Mouse (Mus musculus) cerebellum, postnatal 14 days (tissue): Measurements from ENCODE around the gene Il27.

Experiments used
- DNase-seq, 2 experiments: peaks; one replicate each; pipeline ENCODE4 v3.0.0; 2021; ENCODE audit warnings: mixed read lengths in 2 of 2

Il27 gene

DNA sequence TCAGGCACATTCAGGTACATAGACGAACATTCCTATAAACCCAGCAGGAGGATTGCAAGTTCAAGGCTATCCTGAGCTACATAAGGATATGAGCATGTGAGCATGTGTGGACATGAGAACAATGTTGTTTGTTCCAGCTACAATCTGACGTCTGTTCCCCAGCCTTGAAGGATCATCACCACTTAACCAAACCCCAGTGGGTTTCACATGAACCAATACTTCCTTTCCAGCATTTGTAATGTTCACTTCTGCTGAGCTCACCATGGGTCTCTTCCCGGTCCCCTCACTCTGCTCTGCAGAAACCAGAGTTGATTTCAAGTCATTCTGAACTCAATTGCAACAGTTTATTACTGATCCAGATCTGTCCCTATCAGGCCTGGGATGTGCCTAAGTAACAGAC lies 7.9 kb upstream of the Il27 start:
- no peak for DNase-seq

DNA sequence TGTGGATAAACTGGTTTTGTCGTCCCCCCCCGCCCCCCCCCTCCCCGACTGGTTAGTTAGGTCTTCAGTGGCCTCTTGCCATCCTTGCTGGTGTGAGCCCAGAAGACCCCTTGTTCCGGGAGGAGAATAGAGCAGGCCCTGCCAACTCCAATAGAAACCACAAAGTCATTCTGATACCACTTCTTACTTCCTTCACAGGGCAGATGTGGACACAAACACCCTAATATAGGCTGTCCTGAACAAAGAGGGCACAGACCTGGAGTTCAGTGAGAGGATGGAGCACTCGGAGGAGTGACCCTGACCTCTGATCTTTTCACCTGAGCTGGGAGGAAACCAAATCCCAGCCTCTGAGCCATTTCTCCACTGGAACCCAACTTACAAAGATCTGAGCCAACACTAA lies 7.2 kb upstream of the Il27 start:
- no peak for DNase-seq

DNA sequence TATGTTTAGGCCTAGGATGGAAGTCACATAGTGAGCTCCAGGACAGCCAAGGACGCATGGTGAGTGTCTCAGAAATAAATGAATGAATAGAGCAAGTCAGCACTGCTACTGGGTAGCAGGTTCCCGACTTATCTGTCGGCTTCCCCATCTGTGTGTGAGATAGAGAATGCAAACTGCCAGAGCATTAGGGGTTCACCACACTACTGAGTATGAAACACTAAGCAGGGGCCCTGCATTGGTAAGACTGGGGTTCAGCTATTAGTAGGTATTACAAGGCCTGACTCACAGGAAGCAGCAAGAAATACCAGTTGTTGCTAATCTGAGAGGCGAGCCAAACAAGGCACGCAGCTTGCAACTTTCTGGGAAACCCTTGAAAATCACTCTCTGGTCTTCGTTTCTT lies 4.2 kb upstream of the Il27 start:
- no peak for DNase-seq

DNA sequence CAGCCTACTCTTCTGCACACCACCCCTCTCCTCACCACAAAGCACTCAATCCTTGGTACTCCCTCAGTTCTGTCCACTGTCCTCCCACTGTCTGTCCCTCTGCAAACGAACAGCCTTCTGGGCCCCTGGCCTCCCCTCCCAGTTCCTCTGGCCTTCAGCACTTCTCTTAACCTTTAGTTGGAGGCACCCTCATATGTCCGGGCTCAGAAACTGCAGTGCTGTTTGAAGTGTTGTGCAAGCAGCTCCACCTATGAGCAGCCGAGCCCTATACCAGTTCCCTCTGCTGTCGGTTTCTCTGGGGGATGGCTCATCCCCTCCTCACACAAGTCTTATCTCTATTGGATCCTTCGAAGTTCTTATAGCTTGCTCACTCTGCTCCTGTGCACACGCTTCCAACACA lies 1.7 kb upstream of the Il27 start:
- DNase-seq: no peak

DNA sequence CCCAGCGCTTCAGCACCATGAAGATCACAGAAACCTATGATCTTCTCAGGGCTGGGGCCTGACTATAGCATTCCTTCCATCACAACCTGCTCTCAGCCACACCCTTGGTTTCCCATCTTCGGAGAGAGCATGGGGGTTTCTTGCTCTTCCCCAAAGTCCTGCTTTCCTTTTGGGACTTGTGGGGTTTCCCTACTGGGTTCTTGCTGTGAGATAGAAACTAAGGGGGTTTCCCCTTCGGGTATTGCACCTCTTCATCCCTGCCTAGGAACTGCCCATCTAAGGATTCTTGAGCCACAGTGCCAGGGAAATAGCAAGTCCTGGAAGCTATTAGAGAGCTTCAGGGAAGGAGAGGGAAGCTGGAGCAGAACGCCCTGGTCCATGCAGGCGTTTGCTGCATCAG lies 1.1 kb upstream of the Il27 start:
- no peak for DNase-seq

DNA sequence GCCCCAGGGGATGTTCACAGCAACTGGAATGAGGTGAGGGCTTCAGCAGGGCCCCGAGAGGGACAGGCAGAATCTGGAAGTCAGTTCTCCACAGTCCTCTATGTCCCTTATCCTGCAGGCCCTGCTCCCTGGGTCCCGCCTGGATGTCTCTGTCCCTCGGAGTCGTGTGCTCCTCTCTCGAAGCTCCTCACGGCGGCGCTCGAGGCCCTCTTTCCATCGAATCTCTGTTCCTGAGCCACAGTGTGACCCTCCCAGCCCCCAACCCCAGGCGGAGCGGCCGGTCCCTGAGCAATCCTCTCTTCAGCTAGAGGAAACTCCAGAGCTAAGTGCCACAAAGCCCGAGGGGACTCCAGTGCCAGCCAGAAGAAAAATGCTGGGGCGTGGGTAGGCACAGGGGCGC lies 7.0 kb downstream of the Il27 start:
- DNase-seq: peak; percentile 49 to 77

DNA sequence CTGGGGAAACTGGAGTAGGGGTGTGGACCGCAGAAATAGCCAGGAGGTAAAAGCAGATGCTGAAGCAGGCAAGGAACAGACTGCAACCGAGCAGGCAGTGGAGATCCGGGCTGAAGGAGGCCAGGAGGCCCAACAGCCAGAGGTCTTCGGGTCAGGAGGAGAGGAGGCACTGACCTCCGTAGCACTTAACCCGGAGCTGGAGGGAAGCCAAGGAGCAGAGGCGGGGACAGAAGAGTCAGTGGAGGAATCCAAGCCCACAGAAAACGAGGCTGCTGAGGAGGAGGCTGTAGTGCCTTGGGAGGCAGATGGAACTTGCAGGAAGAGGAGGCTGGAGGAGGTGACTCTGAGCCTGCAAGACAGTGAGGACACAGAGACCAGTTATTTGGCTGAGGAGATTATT lies 7.9 kb downstream of the Il27 start:
- no peak for DNase-seq

DNA sequence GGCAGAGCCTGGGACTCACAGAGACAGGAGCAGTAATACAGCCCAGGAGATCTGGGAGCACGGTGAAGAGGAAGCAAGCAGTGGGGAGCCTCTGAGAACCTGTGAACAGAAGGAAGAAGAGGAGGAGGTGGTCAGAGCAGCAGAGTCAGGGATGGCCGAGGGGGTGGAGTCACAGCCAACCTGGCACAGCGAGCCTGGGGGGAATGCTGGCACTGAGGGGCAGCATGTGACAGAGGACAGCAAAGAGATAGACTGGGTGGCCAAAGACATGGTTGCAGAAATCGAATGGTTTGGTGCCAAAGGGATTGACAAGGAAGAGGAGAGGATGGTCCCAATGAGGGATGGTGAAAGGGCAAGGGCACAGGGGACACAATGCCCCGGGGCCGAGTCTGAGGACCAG lies 9.0 kb downstream of the Il27 start, which contains the start of gene Cln3:
TSS of gene Cln3 (minus strand) at position 101 of the 400 bp plus-strand sequence.
- DNase-seq: no peak

DNA sequence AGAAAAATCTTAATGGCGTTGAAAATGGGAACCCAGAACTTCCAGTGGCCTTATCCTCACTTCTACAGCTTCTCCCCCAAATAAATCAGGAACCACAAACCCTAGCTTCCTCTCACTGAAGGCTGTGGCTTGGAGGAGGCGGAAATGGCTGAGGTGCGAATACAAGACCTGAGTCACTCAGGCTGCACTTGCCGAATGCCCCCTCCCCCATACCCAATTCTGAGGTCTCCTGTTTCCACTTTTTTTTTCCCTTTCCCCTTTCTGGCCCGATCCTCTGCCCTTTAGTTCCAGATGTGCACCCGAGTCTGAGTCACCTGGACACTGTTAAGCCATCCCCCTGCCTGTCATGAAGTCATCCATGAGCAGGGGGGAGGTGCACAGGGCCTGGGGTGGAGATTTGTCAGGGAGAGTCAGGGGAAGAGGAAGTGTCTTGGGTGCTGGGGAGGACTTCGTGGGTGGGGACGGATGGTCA lies 10.2 kb downstream of the Il27 start, which contains the start of gene Apobr:
TSS of gene Apobr (plus strand) at position 437 of the 472 bp plus-strand sequence.
- DNase-seq: no peak

DNA sequence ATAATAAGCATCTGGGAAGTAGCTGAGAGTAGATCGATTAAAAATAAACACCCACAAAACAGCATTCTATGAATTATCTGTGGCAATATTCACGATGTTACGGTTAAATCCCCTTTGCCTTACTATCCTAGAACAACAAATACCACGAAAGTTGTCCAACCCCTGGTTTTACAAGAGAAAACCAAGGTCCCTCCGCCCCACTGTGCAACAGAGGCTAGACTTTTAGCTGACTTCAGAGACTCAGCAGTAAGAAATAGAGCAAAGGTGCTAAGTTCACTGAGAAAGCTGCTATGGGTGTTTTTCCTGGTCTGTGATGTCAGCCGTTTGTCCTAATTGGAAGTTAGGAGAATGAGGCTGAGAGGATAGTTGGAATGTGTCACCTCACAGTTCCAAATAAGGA lies 11.0 kb downstream of the Il27 start:
- DNase-seq: peak in 1 of 2 experiments; percentile 29

DNA sequence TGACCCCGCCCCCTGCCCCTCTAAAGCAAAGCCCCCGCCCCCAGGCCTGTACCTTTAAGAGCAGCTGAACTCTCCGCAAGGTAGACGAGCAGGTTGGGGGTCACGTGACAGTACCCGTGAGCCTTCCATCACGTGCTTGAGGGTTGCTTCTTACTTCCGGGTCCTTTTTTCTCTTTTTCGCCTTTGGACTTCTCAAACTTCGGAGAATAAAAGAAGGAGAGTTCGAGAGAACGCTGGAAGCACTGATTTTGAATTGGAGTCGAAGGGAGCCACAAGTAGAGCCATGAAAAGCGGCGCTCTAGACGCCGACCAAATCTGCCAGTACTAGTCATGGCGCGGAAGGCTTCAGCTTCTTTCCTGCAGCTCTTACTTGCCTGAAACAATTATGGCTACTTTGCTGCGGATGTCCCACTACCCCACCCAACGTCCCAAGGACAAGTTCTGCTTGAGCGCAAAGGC lies 11.5 kb downstream of the Il27 start:
- peak; percentile 91 to 94 for DNase-seq

DNA sequence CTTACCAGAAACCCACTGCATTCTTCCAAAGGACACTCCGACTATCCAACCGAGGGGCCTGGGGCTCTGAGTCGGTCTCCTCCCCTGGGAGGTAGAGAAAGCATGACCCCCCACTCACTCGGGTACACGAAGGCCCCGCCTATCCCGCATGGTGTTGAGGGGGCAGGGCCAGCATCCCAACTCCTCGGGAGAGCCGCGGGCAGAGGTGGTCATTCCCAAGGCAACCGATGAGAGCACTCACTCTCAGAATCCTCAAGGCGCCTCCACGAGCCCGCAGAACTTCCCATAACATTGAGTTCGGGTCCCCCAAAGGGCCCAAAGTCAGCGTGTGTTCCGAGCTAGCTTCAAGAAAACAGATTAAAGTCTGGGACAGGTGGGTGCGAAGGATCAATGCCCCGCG lies 12.0 kb downstream of the Il27 start:
- DNase-seq: peak in 1 of 2 experiments; percentile 52

DNA sequence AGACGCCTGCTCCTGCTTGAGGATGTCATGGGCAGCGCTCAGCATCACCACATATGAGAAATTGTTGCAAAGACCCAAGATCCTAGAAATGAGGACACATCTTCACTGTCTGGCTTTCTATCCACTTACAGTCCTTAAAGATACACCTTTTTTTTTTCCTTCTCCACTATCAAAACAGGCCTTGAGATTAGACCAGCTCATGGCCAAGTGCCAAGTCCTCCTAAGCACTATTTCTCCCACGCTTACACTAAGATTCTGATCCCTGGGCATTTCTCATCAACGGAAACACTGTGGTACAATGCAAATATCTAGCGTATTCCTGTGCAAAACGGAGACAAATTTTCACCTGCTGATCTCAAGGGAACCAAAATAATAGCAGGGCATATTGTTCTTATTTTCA lies 13.1 kb downstream of the Il27 start:
- DNase-seq: no peak

DNA sequence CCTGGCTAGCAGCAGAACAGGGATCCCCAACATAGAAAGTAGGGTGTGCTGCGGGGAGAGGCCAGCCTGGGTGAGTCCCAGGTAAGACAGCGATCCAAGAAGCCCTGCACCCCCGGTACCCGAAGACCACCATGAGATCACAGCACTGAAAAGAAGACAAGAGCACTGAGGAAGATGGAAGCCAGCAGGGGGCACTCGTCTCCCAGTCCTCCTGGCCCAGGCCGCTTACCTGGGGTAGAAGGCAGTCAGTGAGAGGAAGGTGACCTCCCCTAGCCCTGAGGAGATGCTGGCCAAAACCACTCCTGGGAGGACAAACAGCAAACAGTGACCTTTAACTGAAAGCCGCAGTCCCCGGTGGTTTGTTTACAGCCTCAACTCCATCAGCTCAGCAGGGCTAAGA lies 15.6 kb downstream of the Il27 start:
- peak; percentile 51 to 65 for DNase-seq

DNA sequence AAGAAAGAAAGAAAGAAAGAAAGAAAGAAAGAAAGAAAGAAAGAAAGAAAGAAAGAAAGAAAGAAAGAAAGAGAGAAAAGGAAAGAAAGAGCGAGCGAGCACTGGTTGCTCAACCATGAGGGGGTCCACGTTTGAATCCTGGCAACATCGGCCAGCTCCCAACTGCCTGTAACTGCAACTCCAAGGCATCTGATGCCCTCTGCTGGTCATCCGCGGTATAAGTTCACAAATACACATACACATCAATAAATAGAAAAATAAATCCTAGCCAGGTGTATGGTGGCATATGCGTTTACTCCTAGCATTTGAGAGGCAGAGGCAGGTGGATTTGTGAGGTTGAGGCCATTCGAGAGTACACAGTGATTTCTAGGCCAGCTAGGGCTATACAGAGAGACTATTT lies 17.8 kb downstream of the Il27 start:
- peak; percentile 46 to 76 for DNase-seq

DNA sequence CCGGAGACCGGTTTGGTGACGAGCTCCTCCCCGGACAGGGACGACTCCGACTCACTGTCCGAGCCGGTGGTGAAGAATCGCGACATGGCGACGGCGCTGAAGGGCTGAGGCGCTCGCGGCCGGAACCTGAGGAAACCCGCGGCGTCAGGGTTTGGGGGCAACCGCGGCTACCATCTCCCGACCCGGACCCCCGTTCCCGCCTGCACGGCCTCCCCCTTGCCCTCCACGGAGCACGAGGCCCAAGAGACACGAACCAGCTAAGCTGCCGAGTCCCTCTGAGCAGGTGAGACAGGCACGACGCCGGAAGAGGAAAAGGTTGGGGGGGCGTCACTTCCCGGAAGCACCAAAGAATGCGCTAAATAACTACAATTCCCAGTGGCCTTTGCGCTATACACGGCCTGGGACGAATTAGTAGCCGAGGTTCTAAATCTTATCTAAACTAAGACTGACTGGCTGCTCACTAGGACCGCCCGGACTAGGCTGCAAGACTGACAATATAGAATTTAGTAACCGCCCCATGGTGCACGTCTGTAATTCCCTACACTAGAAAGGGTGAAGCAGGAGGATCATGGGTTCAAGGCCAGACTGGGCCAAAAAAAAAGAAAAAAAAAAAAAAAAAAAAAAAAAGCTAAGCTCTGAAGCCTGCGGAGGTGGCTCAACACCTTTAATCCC lies 28.5 kb downstream of the Il27 start, which contains the start of gene Eif3c:
TSS of gene Eif3c (minus strand) at position 318 of the 672 bp plus-strand sequence.
- peak; percentile 84 to 89 for DNase-seq

DNA sequence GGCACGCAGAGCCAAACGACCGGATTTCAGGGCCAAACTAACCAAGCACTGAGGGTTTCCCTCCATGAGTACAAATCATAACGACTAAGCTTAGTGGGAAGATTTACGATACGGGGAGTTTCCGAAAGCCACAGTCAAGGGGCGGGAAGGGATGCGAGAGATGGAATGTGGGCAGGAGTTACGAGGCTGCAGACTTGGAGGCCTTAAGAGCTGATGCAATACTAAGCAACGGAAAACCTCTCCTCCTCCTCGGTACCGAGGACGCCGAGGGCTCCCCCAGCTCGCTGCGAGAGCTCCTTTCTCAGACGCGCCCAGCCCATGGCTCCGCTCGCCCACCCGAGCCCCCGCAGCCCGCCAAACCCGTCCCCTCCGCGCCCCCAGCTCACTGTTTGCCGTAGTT lies 29.0 kb downstream of the Il27 start:
- no peak for DNase-seq

DNA sequence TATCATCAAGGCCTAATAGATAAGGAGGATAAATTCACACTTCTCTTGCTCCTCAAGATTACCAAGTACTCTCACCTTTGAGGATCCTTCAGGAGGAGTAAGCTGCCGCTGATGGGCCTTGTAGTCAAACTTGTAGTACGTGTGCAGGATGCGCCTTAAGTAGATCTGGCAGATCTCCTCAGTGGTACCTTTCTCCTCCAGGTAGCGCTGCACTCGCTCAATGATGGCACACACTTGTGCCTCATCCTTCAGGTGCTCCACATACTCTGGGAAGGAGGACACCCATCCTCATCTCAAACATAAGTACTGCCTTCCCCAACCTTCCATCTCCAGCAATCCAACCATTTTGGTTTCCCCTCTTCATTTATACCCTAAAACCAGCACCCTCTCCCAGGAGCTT lies 38.1 kb downstream of the Il27 start:
- no peak for DNase-seq

DNA sequence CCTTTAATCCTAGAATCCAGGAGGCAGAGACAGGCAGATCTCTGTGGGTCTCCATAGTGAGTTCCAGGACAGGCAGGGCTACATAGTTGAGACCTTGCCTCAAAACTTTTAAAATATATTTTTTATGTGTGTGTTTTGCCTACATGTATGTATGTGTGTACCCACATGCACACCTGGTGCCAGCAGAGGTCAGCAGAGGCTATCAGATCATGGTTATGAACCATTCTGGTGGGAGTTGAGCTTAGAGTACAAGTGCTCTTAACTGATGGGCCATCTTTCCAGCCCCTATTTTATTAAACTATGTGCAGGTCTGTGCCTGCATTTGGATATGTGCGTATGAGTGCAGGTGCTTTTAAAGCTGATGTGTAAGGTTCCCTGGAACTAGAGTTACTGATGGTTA lies 39.9 kb downstream of the Il27 start:
- peak in 1 of 2 experiments; percentile 12 for DNase-seq

DNA sequence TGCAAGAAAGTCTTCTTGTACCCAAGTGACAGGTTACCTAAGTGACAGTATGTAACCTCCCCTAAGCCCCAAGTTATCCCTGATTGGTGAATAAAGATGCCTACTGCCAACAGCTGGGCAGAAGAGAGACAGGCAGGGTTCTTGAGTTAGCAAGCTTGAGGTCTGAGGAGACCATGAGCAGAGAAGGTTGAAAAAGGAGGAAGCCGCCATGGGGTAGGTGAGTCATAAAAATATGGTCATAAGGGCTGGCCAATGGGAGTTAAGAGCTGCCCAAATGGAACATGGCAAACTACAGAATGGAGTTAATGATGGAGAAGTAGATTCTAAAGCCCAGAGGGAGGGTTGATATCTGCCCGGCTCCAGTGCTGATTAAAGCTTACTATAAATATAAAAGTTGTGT lies 49.1 kb downstream of the Il27 start:
- no peak for DNase-seq

DNA sequence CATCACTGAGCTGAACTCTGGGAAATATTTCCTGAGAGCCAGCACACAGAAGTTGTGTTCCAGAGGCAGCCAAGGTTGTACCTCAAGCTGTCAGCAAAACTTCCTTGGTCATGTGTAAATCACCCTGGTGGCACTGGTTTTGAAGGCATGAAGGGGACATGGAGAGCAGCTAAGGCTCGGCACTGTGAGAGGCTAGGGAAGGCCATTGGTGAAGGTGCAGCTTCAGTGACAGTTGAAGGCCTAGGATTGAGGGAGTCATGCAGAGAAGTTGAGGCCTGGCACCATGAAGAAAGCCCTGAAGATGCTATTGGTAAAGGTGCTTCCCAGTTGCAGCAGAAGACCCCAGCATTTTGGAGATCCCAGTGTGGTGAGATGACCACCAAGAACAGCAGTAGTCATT lies 53.1 kb downstream of the Il27 start:
- DNase-seq: no peak
